Mouse (Mus musculus) cortical plate, adult 2 months (tissue): Measurements from ENCODE around the gene Gm4836.
"Not testable (repeated sequence)": the region's sequence is repeated elsewhere in the genome, so short reads cannot be mapped to it uniquely, and the experiment has no call there.

ENCODE experiments used
- CTCF ChIP-seq: fragments of 200-500 bp; IDR thresholded peaks from 2 replicates; pipeline ENCODE4 v1.5.1; 2011; ENCODE audit warnings: mild to moderate bottlenecking, control low read depth, low read length; ENCODE audit not compliant: insufficient read depth; ENCODE audit errors: extremely low read depth
- POLR2A ChIP-seq: fragments of 200-500 bp; IDR thresholded peaks from 2 replicates; pipeline ENCODE4 v1.6.1; 2011; ENCODE audit warnings: mild to moderate bottlenecking, low read length, control low read depth; ENCODE audit not compliant: insufficient read depth; ENCODE audit errors: extremely low read depth

- TF ChIP-seq POLR2A, CTCF: not testable (repeated sequence)
Measured at GRCm38 (mm10) chrX:28293532-28293931, at the start of gene Gm4836.
